ENCODE assay signal across 7 mouse cellular contexts in the genomic region with DNA sequence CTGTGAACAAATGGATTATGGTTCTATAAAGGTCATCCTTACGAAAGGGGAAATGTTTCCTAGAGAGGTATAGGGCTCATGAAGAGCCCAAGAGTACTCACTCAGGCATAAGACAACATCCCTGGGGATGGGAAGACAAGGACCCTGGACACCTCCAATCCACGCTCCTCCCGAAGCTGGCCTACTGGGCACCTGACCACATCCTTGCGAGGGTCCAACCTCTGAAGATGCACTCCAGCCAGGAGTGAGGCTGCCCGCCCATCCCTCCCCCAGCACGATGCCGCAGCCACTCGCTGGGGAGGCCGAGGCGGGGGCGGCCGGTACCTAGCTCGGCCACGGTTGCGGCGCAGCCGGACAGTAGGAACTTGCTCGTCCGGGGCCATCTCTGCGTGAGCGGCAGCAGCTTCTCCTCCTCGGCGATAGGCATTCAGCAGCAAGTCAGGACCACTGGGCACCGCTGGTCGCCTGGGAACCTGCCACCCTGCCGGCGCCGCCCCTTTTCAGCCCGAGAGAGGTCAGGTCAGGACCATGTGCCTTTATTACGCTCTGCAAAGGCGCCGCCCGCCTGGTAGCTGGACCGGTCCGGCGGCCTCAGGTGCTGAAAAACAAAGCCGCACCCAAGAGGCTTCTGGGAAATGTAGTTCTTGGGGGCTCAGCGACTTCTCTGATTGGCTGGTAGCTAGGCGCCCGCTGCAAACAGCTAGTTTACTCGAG. TPM values are rescaled to one million over a fixed set of nuclear protein-coding genes. Genes with fewer than 3 reads are reported as not detected.
DNase-seq lines count a peak whose midpoint lies in the region; ATAC-seq lines count a peak whose summit lies in the region.

Gene Slc25a27 (minus strand): TSS at position 639 of the 714 bp plus-strand sequence.

- peak; percentile 90 to 91 for DNase-seq in adrenal gland, postnatal 36 days
- DNase-seq in embryonic facial prominence, embryonic 11.5 days (ENCODE audit: low spot score): peak; percentile 96
- DNase-seq in heart, adult 18-20 months: peak; percentile 92 to 97
- DNase-seq in kidney, adult 18-20 months: peak; percentile 92
- DNase-seq in limb, embryonic 10.5 days (ENCODE audit: low spot score): peak; percentile 88
- peak; percentile 92 for DNase-seq in skeletal muscle tissue, adult 2 months (ENCODE audit: low read depth, low spot score)

- H3K36me3 ChIP-seq in embryonic facial prominence, embryonic 11.5 days (replicated peaks; ENCODE audit: control insufficient read depth, insufficient read depth, low read depth, low read length): no peaks in the 10 kb centered on the region
- H3K36me3 ChIP-seq in limb, embryonic 10.5 days: peaks cover 11% of the 10 kb centered on the region; the same call in 1 of the 2 replicates
- H3K36me3 ChIP-seq in midbrain, embryonic 12.5 days: peaks cover 11% of the 10 kb centered on the region

- H3K4me2 ChIP-seq in embryonic facial prominence, embryonic 11.5 days (ENCODE audit: low read depth, low read length): peak within 1 kb of the TSS; percentile 80
- peak within 1 kb of the TSS; percentile 72 for H3K4me2 ChIP-seq in midbrain, embryonic 12.5 days (replicated peaks)

- peak within 1 kb of the TSS; percentile 84 for H3K9ac ChIP-seq in embryonic facial prominence, embryonic 11.5 days (replicated peaks; ENCODE audit: low read length)
- H3K9ac ChIP-seq in midbrain, embryonic 12.5 days (replicated peaks): peak within 1 kb of the TSS; percentile 88

- no peak within 1 kb of the TSS; the same call in 1 of the 2 replicates for H3K27ac ChIP-seq in embryonic facial prominence, embryonic 11.5 days (replicated peaks; ENCODE audit: low read depth, low read length)
- peak within 1 kb of the TSS; percentile 88 for H3K27ac ChIP-seq in limb, embryonic 10.5 days
- peak within 1 kb of the TSS; percentile 64 for H3K27ac ChIP-seq in midbrain, embryonic 12.5 days (replicated peaks)

- no peaks in the 10 kb centered on the region for H3K4me1 ChIP-seq in embryonic facial prominence, embryonic 11.5 days (ENCODE audit: control insufficient read depth, insufficient read depth, low read length)
- H3K4me1 ChIP-seq in limb, embryonic 10.5 days: peaks cover 24% of the 10 kb centered on the region
- peaks cover 27% of the 10 kb centered on the region for H3K4me1 ChIP-seq in midbrain, embryonic 12.5 days

- ATAC-seq in embryonic facial prominence, embryonic 11.5 days (replicated peaks; ENCODE audit: insufficient number of reproducible peaks, low FRiP score, low TSS enrichment, low read depth): peak; percentile 98
- ATAC-seq in midbrain, embryonic 12.5 days (ENCODE audit: low FRiP score, low read depth): peak; percentile 98

- peak within 1 kb of the TSS; percentile 86 for H3K4me3 ChIP-seq in embryonic facial prominence, embryonic 11.5 days (ENCODE audit: low read depth, low read length)
- H3K4me3 ChIP-seq in limb, embryonic 10.5 days: peak within 1 kb of the TSS; percentile 78
- peak within 1 kb of the TSS; percentile 77 for H3K4me3 ChIP-seq in midbrain, embryonic 12.5 days

- H3K9me3 ChIP-seq in embryonic facial prominence, embryonic 11.5 days (replicated peaks; ENCODE audit: control insufficient read depth, low read length): no peaks in the 10 kb centered on the region
- H3K9me3 ChIP-seq in limb, embryonic 10.5 days (replicated peaks): no peaks in the 10 kb centered on the region
- no peaks in the 10 kb centered on the region for H3K9me3 ChIP-seq in midbrain, embryonic 12.5 days

- WGBS in embryonic facial prominence, embryonic 11.5 days: under 1% methylated on average over 41 of the region's 41 CpGs
- WGBS in limb, embryonic 10.5 days: under 1% methylated on average over 41 of the region's 41 CpGs
- WGBS in midbrain, embryonic 12.5 days: under 1% methylated on average over 41 of the region's 41 CpGs

- no peaks in the 10 kb centered on the region for H3K27me3 ChIP-seq in embryonic facial prominence, embryonic 11.5 days (ENCODE audit: control insufficient read depth, insufficient read depth, low read length)
- no peaks in the 10 kb centered on the region for H3K27me3 ChIP-seq in limb, embryonic 10.5 days (ENCODE audit: low read depth, poor library complexity, severe bottlenecking)
- H3K27me3 ChIP-seq in midbrain, embryonic 12.5 days: no peaks in the 10 kb centered on the region

RNA-seq across cellular contexts. Expression of gene Slc25a27, which starts in this region (rescaled TPM):
- 1 to 10 TPM; 2.1 to 3.9 TPM for total RNA-seq in adrenal gland, postnatal 36 days (2021)
- polyA plus RNA-seq in embryonic facial prominence, embryonic 11.5 days (2014; fragmentation: Nextera tagmentation; extraction: Ambion mirVana): 16.5 and 21.1 TPM in 2 replicates
- 1 to 10 TPM; 1.7 to 3.2 TPM for total RNA-seq in heart, adult 18-20 months (2021)
- polyA plus RNA-seq in limb, embryonic 10.5 days (2016; fragmentation: Nextera tagmentation; extraction: Ambion mirVana): 25.5 and 35.8 TPM in 2 replicates
- 92.4 and 93.9 TPM in 2 replicates for polyA plus RNA-seq in midbrain, embryonic 12.5 days (2016; fragmentation: Nextera tagmentation; extraction: Ambion mirVana)
